Mouse (Mus musculus) thymus, adult 2 months (tissue): ENCODE results near the gene Ncoa3. TPM values are rescaled to one million over a fixed set of nuclear protein-coding genes. Genes with fewer than 3 reads are reported as not detected.

Experiments
- DNase-seq: peaks from one replicate; pipeline ENCODE4 v3.0.0; 2021
- H3K27ac ChIP-seq: fragments of 200-500 bp; 2 replicates; pipeline ENCODE4 v1.5.1; 2012; ENCODE audit warnings: low read length, control low read depth; ENCODE audit not compliant: control insufficient read depth, insufficient read depth
- H3K27me3 ChIP-seq: fragments of 200-500 bp; 2 replicates; pipeline ENCODE4 v1.6.1; 2012; ENCODE audit warnings: mild to moderate bottlenecking, low read length, moderate library complexity, mixed read lengths; ENCODE audit not compliant: control insufficient read depth, insufficient read depth
- H3K36me3 ChIP-seq: fragments of 200-500 bp; 2 replicates; pipeline ENCODE4 v1.6.1; 2012; ENCODE audit warnings: mild to moderate bottlenecking, low read length, moderate library complexity; ENCODE audit not compliant: control insufficient read depth, insufficient read depth
- H3K4me1 ChIP-seq: fragments of 200-500 bp; replicated peaks from 2 replicates; pipeline ENCODE4 v1.6.1; 2012; ENCODE audit warnings: low read length; ENCODE audit not compliant: control insufficient read depth, insufficient read depth
- H3K4me3 ChIP-seq: fragments of 200-500 bp; 2 replicates; pipeline ENCODE4 v1.5.1; 2012; ENCODE audit warnings: mild to moderate bottlenecking, low read length, control low read depth, moderate library complexity; ENCODE audit not compliant: control insufficient read depth, insufficient read depth
- CTCF ChIP-seq: fragments of 200-500 bp; IDR thresholded peaks from 2 replicates; pipeline ENCODE4 v1.5.1; 2012; ENCODE audit warnings: mild to moderate bottlenecking, control low read depth, low read length, moderate library complexity, borderline replicate concordance; ENCODE audit not compliant: control insufficient read depth, poor library complexity, insufficient read depth; ENCODE audit errors: extremely low read depth
- POLR2A ChIP-seq: fragments of 200-500 bp; IDR thresholded peaks from 2 replicates; pipeline ENCODE4 v1.6.1; 2012; ENCODE audit warnings: mild to moderate bottlenecking, low read length, control low read depth, moderate library complexity; ENCODE audit not compliant: control insufficient read depth, poor library complexity, insufficient read depth; ENCODE audit errors: extremely low read depth
- WGBS: fragments of 180-500 bp; shearing (Covaris S2); methylation state at CpG from one replicate; pipeline ENCODE4 v1.1.7; 2018; 5-methylcytosine and 5-hydroxymethylcytosine counted together
- polyA plus RNA-seq: library from polyadenylated mRNA; depleted of rRNA; stranded (reverse); fragments of >200 nt; gene quantifications from 2 replicates; pipeline ENCODE4 v1.2.3, GENCODE M21; 2012

Gene Ncoa3
- polyA plus RNA-seq, 1 experiment: 70.0 TPM

DNA sequence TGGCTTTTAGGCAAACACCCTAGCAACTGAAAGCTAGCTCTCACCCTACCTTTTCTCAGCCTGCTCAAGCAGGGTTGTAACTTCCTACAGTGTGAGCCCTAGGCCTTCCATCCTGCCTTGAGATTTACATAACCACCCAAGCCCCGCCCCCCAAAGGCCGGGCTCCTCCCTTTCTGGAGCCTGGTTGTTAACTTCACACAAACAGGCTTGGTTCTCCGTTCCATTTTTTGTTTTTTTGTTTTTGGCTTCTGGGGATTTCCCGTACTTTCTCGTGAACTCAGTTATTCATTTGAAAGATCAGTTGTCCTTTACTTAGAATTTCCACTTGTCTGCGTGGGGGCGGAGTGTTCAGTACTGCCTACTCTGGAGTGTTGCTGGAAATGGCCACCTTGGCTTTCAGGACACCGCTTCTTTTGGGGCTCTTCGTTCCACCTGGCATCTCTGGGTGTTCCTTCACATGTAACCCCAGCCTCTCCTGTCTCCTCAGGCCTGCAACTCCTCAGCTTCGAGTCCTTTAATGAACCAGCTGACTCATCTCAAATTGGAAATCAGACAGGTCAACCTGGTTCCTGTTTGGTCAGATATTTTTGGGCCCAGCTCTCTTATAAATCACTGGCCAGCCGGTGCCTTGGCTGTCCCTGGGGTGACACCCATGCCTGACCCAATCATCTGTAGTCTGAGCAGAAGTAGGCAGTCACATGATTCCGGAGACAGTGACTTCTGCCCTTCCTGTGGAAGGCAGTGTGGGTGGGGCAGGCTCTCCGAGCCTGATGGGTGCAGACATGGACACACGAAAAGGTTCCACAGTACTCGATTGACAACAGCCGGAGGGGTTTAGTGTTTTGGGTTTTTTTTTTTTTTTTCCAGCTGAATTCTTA, 9.7 kb upstream of the Ncoa3 start:
- TF ChIP-seq POLR2A (peak; percentile 21; the same call in 1 of the 2 replicates), CTCF (no peak)
- peak overlapping the region; percentile 92 for H3K27ac ChIP-seq
- H3K36me3 ChIP-seq: no peaks in the 10 kb centered on the region
- peaks cover 26% of the 10 kb centered on the region for H3K4me1 ChIP-seq
- DNase-seq: peak; percentile 87
- H3K4me3 ChIP-seq: peak overlapping the region; percentile 10
- 11% methylated on average over 16 of the region's 16 CpGs for WGBS
- H3K27me3 ChIP-seq: no peaks in the 10 kb centered on the region

DNA sequence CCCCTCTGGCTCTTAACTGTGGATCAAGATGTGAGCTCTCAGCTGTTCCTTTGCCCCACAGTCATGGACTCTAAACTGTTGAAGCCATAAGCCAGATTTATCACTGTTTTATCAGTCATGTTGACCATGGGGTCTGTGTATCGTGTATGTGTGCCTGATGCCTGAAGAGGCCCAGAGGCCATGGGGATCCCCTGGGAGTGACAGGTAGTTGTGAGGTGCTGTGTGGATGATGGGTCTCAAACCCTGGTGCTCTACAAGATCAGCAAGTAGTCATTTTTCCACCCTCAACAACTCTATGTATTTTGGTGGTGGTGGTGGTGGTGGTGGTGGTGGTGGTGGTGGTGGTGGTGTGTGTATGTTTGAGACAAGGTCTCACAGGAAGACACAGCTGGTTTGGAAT, 8.1 kb upstream of the Ncoa3 start:
- TF ChIP-seq CTCF (no peak), POLR2A (no peak)
- Histone ChIP-seq H3K27me3 (no peaks in the 10 kb centered on the region), H3K4me3 (no peak overlapping the region), H3K4me1 (peaks cover 26% of the 10 kb centered on the region), H3K36me3 (no peaks in the 10 kb centered on the region), H3K27ac (no peak overlapping the region)
- no peak for DNase-seq
- WGBS: 98% methylated on average over 1 of the region's 1 CpGs

DNA sequence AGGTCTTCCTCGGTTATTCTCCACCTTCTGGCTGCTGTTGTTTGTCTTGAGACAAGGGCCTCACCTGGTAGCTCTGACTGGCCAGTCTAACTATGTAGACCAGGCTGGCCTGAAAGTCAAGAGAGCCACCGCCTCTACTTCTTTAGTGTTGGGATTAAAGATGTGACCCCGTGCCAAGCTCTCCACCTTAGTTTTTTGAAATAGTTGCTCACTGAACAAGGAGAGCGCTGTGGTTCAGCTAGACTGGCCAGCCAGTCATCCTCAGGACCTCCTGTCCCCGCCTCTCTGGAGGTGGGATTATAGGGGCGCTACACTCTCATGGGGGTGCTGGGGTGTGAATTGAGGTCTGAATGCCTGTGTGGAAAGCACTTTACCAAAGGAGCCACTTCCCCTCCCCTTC, 7.5 kb upstream of the Ncoa3 start:
- TF ChIP-seq CTCF (no peak), POLR2A (no peak)
- WGBS: 93% methylated on average over 6 of the region's 6 CpGs
- Histone ChIP-seq H3K27ac (no peak overlapping the region), H3K4me1 (peaks cover 26% of the 10 kb centered on the region), H3K4me3 (no peak overlapping the region), H3K27me3 (no peaks in the 10 kb centered on the region), H3K36me3 (no peaks in the 10 kb centered on the region)
- no peak for DNase-seq

- Histone ChIP-seq H3K4me3 (no peak overlapping the region), H3K36me3 (no peaks in the 10 kb centered on the region), H3K27me3 (no peaks in the 10 kb centered on the region), H3K4me1 (peaks cover 26% of the 10 kb centered on the region), H3K27ac (no peak overlapping the region)
- DNase-seq: no peak
- 93% methylated on average over 11 of the region's 11 CpGs for WGBS
- TF ChIP-seq POLR2A (no peak), CTCF (no peak)
Observed at GRCm38 (mm10) chr2:165985581-165985980, 6.9 kb upstream of the Ncoa3 start.

DNA sequence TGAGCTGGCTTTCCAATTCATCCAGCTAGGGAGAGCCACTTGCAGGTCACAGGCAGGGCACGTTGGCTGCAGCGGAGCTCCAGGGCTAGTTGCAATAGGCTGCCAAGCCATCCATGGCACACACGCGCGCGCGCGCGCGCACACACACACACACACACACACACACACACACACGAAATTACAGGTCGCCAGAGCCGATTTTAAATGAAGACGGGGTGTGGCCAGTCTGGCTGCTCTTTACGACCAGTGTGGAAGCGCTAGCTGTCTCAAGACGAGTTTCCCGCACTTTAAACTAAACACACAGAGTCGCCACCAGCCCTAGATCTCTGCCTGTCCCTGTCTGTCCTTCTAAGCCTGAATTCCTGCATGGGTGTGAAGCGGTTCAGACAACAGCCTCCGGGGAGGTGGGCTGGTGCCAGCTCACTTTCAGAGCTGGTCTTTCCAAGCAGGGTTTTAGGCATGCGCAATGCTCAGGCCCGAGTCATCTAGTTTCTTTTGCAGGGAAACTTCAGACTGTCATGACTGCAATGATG, 5.4 kb upstream of the Ncoa3 start:
- H3K27ac ChIP-seq: peak overlapping the region; percentile 52; the same call in 1 of the 2 replicates

DNA sequence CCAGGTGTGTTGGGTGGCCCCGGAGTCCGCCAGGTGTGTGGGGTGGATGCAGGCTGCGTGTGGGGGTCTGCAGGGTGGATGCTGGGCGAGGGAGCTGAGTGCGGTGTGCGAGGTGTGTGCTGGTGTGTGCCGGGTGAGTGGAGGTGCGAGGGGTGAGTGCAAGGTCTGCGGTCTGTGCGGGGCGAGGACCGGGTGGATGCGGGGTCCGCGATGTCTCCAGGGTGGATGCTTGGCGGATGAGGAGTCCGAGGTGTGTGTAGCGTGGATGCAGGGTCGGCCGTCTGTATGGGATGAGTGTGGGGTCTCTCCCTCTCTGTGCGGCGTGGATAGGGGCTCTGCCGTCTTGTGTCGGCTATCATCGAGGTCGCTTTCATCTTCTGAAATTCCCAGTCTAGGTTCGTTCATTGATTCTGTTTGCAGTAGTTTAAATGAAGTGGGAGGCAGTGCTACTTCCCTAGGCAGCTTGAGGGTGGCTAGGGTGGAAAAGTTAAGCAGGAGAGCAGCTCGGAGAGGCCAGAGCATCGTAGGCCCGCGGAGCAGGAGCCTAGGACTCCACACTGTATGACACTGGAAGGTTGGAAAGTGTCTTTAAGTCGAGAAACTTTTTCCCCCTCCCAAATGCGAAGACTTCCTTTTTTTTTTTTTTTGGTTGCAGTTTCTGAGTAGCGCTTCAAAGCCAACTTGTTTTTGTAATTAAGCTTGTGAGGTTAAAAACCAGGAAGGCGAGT, 901 bp downstream of the Ncoa3 start:
- Histone ChIP-seq H3K36me3 (no peaks in the 10 kb centered on the region), H3K4me1 (peaks cover 3% of the 10 kb centered on the region), H3K4me3 (peak overlapping the region; percentile 78), H3K27ac (peak overlapping the region; percentile 51; the same call in 1 of the 2 replicates), H3K27me3 (no peaks in the 10 kb centered on the region)
- DNase-seq: peak; percentile 33
- no peak for TF ChIP-seq CTCF
- TF ChIP-seq POLR2A: no peak
- under 1% methylated on average over 35 of the region's 35 CpGs for WGBS

More for the DNA sequence above, 5.4 kb upstream of the Ncoa3 start:
- TF ChIP-seq POLR2A (no peak), CTCF (no peak)
- Histone ChIP-seq H3K4me3 (peak overlapping the region; percentile 17), H3K4me1 (peaks cover 21% of the 10 kb centered on the region), H3K27me3 (no peaks in the 10 kb centered on the region), H3K36me3 (no peaks in the 10 kb centered on the region)
- DNase-seq: peak; percentile 20
- 18% methylated on average over 23 of the region's 23 CpGs for WGBS

DNA sequence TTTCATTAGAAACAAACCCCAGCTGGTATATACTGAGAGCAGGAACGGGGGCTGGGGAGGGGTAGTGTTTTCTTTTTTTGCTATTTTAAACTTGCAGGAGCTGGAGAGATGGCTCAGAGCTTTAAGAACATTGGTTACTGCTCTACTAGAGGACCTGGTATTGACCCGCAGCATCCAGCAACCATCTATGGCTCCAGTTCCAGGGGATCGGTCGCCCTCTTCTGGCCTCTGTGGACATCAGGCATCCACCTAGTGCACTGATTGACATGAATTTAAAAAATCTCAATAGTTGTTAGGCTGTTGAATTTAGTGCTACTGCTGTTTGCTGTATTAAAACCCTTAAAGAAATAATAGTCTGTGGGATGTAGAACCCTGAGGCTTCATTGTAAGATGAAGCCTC, 1.9 kb downstream of the Ncoa3 start:
- H3K27ac ChIP-seq: no peak overlapping the region
- no peak overlapping the region for H3K4me3 ChIP-seq
- WGBS: 98% methylated on average over 4 of the region's 4 CpGs
- peaks cover 7% of the 10 kb centered on the region for H3K4me1 ChIP-seq
- no peak for DNase-seq
- H3K36me3 ChIP-seq: no peaks in the 10 kb centered on the region
- no peak for TF ChIP-seq CTCF
- no peak for TF ChIP-seq POLR2A
- no peaks in the 10 kb centered on the region for H3K27me3 ChIP-seq
